Mouse (Mus musculus): ENCODE results near the gene Slc9a7. TPM values are rescaled to one million over a fixed set of nuclear protein-coding genes. Genes with fewer than 3 reads are reported as not detected.

Slc9a7 gene
- polyA plus RNA-seq, 1 experiment from 2014 or later = 6.1 TPM

Other genes starting within 250 kb of the Slc9a7 start
- 3.8 and 4.2 TPM in 2 replicates for gene Chst7, start 232.2 kb downstream of the Slc9a7 start, polyA plus RNA-seq (2016; fragmentation: Nextera tagmentation; extraction: Ambion mirVana)
- gene Rp2, start 72.7 kb upstream of the Slc9a7 start, polyA plus RNA-seq (2016; fragmentation: Nextera tagmentation; extraction: Ambion mirVana) = 16.0 and 16.9 TPM in 2 replicates
- 7.1 and 7.4 TPM in 2 replicates for gene Jade3, start 133.9 kb upstream of the Slc9a7 start, polyA plus RNA-seq (2016; fragmentation: Nextera tagmentation; extraction: Ambion mirVana)